Mouse (Mus musculus) skeletal muscle tissue, adult 2 months (tissue): Measurements from ENCODE around the gene Was.
A peak's percentile ranks its signal among the peaks of the same experiment; 100 is the strongest.
"Not testable (repeated sequence)": the region's sequence is repeated elsewhere in the genome, so short reads cannot be mapped to it uniquely, and the experiment has no call there.

Experiments used
- DNase-seq: peaks from one replicate; pipeline ENCODE4 v3.0.0-alpha.2; 2012; ENCODE audit warnings: low read depth, low spot score

Was gene

GRCm38 (mm10) chrX:8074430-8075014 lies 15.8 kb downstream of the Was start, which contains the start of gene Suv39h1:
TSS of gene Suv39h1 (minus strand) at chrX:8074760.
- peak; percentile 98 for DNase-seq

GRCm38 (mm10) chrX:8073881-8074429 lies 16.3 kb downstream of the Was start:
- no peak for DNase-seq

GRCm38 (mm10) chrX:8069166-8069565 lies 21.1 kb downstream of the Was start:
- no peak for DNase-seq

- DNase-seq: not testable (repeated sequence)
Measured at GRCm38 (mm10) chrX:8051044-8051781, 39.1 kb downstream of the Was start.

GRCm38 (mm10) chrX:8033009-8033408 lies 57.3 kb downstream of the Was start:
- DNase-seq: no peak
